Mouse (Mus musculus) MEL-GATA-1-ER (cell line): Measurements from ENCODE around the gene Snrpd3.
A peak's percentile ranks its signal among the peaks of the same experiment; 100 is the strongest.
"Not testable (repeated sequence)": the region's sequence is repeated elsewhere in the genome, so short reads cannot be mapped to it uniquely, and the experiment has no call there.

Experiments used
- DNase-seq: peaks from one replicate; pipeline ENCODE4 v3.0.0-alpha.2; 2012; ENCODE audit warnings: low read depth; ENCODE audit errors: extremely low read depth

The Snrpd3 gene

GRCm38 (mm10) chr10:75500345-75500744, 17.0 kb upstream of the Snrpd3 start:
- no peak for DNase-seq

DNA sequence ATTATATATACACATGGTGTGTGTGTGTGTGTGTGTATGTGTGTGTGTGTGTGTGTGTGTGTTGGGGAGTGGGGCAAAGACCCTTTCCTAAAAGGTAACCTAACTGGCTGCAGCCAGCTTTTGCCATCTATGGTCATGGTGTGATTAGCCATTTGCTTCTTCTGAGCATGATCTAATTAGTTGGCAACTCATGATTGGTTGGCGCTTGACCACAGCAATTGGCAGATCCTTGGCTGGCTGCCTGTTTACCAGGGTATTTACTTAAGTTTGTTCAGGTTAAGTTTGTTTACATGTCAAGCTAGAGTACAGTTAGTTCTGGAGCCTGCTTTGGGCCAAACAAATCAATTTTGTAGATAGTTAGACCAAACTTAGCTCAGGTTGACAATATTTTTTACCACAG, 15.7 kb upstream of the Snrpd3 start:
- DNase-seq: no peak

- no peak for DNase-seq
Measured at GRCm38 (mm10) chr10:75503692-75504091, 13.7 kb upstream of the Snrpd3 start.

DNA sequence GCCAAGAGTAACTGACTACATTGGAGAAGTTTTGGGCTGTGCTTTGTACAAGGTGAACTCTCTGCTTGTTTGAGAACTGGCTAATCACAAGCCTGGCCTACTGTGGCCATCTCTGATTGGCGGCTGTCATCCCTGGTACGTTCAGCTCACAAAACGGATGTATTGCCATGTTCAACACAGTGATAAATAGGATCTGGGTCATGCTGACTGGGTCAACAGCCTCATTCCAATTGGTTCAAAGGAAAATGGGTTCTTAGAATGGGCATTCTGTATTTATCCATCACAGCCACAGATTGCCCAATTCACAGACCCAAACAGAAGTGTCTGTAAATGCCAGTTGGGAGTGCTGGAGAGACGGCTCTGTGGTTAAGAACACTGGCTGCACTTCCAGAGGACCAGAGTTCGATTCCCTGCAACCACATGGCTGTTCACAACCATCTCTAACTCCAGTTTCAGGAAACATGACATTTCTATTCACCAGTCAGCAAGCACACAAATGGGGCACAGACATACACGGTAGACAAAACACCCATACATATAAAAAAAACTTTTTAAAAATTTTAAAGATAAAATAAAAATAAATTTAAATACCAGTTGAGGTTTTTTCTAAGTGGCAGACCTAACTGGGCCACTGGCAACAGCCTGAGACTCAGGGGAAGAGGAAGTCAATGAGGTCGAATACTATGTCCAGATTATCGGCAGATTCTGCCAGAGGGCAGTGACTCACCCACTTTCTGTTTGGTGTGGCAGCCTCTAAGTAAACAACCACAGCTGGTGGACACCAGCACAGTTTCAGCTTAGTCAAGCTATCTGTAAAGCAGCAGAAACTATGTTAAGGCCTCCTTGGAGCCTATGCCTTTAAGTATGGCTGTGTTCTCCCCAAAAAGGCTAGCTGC, 12.9 kb upstream of the Snrpd3 start:
- no peak for DNase-seq

DNA sequence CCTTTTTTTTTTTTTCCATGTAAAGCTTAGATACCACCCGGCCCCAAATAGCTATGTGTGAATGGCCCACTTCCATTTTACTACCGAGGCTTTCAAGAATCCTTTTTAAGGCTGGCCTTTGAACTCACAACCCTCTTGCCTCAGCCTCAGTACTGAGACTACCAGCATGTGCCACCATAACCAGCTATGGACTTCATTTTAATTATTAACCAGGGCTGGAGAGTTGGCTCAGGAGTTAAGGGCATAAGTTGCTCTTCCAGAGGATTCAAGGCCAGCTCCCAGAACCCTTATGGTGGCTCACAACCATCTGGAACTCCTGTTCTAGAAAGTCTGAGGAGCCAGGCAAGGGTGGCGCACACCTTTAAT, 12.2 kb upstream of the Snrpd3 start:
- DNase-seq: no peak

DNA sequence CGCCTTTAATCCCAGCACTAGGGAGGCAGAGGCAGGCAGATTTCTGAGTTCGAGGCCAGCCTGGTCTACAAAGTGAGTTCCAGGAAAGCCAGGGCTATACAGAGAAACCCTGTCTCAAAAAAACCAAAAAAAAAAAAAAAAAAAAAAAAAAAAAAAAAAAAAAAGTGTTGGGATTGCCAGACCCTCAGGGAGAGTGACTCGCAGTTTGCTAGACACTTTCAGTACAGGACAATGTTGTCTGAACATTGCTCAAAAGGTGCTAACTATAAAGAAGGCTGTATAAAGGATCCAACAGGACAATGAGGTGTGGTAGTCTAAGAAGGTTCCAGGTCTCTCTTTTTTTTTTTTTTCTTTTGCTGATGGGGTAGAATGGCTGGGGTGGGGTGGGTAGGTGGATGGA, 11.4 kb upstream of the Snrpd3 start:
- not testable (repeated sequence) for DNase-seq

DNA sequence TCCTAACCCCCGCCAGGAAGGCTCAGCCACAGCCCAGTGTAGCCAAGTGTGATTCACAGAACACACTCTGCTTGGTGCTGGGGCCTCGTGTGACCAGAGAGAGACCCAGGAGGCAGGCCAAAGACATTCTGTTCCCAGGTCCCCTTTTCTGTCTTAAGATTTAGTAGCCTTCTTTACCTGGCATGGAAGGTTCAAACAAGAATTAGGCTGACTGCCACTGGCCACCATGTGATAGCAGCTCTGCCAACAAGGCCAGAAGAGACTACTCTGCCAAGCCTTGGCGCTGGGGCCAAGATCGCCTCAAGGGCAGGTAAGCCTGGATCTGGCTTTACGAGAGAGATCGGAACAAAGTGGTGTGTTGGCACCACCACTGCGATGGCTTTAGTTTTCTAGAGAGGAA, 6.9 kb upstream of the Snrpd3 start:
- DNase-seq: no peak

GRCm38 (mm10) chr10:75511060-75511459, 6.3 kb upstream of the Snrpd3 start:
- no peak for DNase-seq

GRCm38 (mm10) chr10:75511897-75512296, 5.5 kb upstream of the Snrpd3 start:
- no peak for DNase-seq

GRCm38 (mm10) chr10:75512796-75513195, 4.6 kb upstream of the Snrpd3 start:
- DNase-seq: no peak

- no peak for DNase-seq
Measured at GRCm38 (mm10) chr10:75513306-75514067, 3.9 kb upstream of the Snrpd3 start.

- DNase-seq: no peak
Measured at GRCm38 (mm10) chr10:75514361-75514760, 3.0 kb upstream of the Snrpd3 start.

DNA sequence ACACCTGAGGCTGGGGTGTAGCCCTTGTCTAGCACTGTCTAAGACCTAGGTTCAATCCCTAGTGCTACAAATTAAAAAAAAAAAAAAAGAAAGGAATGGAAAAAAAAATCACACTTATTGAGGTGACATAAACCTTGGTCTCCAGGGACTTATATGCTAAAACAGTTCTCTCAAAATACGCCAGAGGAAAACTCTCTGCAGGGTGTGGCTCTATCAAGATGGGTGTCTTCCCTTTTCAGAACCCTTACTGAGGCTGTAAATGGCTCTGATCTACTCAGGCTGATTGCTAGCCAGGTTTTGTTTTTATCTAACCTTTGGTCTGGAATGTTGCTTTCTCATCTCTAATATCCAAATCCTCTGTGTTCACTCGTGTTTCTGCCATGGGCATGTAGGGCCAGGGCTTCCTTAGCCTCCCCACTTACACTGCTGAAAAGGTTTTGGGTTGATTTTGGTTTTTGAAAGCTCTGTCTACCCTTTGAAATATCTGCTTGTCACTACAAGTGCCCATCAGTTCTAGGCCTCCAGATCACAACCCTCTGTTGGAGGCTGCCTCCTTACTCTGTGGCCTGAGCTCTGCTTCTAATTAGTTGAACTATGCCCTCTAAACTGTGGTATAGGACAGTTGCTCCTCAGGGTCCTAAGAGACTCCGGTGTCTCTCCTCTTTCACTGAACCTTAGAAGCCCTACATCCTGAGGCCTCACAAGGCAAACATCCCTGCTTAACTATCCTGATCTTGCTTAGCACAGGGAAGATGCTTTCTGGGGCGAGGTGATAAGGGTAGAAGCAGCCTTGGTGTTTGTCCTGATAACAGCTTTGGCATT, 1.9 kb upstream of the Snrpd3 start:
- DNase-seq: peak; percentile 57

GRCm38 (mm10) chr10:75516038-75516723, 1.2 kb upstream of the Snrpd3 start:
- DNase-seq: no peak

DNA sequence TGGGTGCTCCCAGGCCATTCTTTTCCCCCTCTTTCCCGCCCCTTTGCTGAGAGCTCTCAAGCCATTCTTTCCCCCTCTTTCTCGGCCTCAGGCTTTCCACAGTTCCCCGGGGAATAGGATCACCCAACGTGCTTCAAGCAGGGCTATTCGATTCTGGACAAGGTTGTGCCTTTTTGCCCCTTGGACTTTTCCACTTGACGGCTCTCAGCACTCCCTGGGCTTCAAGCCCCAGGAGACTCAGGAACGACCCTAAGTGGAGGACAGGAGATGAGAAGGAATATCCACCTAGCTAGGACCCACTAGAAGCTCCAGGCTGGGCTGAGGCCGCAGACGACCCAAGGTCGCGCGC, 653 bp upstream of the Snrpd3 start:
- no peak for DNase-seq

- peak; percentile 93 for DNase-seq
Measured at GRCm38 (mm10) chr10:75517758-75518143, 400 bp downstream of the Snrpd3 start, which contains the start of gene Gucd1. TSS of gene Gucd1 (minus strand) at chr10:75517972.

DNA sequence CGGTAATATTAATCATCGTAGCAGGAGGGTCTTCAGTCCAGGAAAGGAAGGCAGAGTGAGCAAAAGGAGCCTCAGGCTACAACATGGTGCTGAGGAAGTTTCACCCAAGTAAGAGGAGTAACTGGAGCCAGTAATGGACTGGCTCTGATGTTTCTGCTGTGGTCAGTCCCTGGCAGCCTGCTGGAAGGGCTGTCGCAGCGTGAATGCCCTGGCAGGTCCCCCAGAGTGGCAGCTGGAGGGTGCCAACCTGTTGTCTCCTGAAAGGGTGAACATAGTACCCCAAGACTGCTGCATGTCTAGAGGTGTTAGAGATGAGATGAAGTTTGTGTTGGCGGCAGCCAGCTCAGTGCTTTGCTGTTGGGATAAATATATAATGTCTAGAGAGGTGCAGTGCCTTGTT, 3.2 kb downstream of the Snrpd3 start:
- DNase-seq: no peak

- DNase-seq: no peak
Measured at GRCm38 (mm10) chr10:75521643-75522042, 4.3 kb downstream of the Snrpd3 start.

GRCm38 (mm10) chr10:75525450-75525849, 8.1 kb downstream of the Snrpd3 start:
- DNase-seq: not testable (repeated sequence)

DNA sequence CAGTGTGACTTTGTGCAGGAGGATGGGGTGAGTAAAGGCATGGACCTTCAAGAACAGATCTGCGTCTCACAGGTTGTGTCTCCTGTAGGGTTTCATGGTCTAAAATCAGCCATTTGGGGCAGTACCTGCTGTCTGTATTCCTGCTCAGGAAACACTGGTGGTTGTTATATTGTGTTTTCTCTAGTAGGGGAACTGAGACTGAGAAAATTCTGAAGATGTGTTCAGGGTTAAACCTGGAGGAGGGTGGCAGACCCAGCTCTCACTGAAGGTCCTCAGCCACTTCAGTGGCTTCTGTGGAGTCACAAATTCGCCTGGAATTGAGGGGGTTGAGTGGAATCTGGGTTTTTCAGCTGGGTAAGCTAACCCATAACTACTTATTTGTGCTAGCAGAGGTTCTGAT, 13.0 kb downstream of the Snrpd3 start:
- no peak for DNase-seq

- DNase-seq: no peak
Measured at GRCm38 (mm10) chr10:75531532-75532090, 14.3 kb downstream of the Snrpd3 start.
